Mouse (Mus musculus): ENCODE measurements around the gene Gm15448.
"Not testable (repeated sequence)": the region's sequence is repeated elsewhere in the genome, so short reads cannot be mapped to it uniquely, and the experiment has no call there.

Gene Gm15448

GRCm38 (mm10) chr7:3825599-3825998, at the start of gene Gm15448:
Gm15448 (minus strand) TSS chr7:3825687.
- not testable (repeated sequence) for DNase-seq

- DNase-seq = not testable (repeated sequence)
Observed at GRCm38 (mm10) chr7:3875032-3875431, 49.5 kb upstream of the Gm15448 start.

GRCm38 (mm10) chr7:3844951-3845350, 19.5 kb upstream of the Gm15448 start, which contains the start of gene Pira2:
Pira2 (minus strand) TSS chr7:3845051.
- not testable (repeated sequence) for DNase-seq

- DNase-seq = not testable (repeated sequence)
Observed at GRCm38 (mm10) chr7:3837854-3838253, 12.4 kb upstream of the Gm15448 start.

GRCm38 (mm10) chr7:3830633-3831032, 5.1 kb upstream of the Gm15448 start:
- not testable (repeated sequence) for DNase-seq

- DNase-seq = not testable (repeated sequence)
Observed at GRCm38 (mm10) chr7:3811912-3812311, 13.6 kb downstream of the Gm15448 start.

GRCm38 (mm10) chr7:3802935-3803334, 22.6 kb downstream of the Gm15448 start:
- DNase-seq = not testable (repeated sequence)

GRCm38 (mm10) chr7:3799940-3800339, 25.5 kb downstream of the Gm15448 start:
- not testable (repeated sequence) for DNase-seq

GRCm38 (mm10) chr7:3796286-3796685, 29.2 kb downstream of the Gm15448 start:
- DNase-seq = not testable (repeated sequence)
